Mouse (Mus musculus) embryo, embryonic 11.5 days (tissue): ENCODE results near the gene Macf1.

Source experiments
- DNase-seq: peaks from one replicate; pipeline ENCODE4 v3.0.0-alpha.2; 2012; ENCODE audit warnings: low read depth, low spot score

Macf1 gene

GRCm38 (mm10) chr4:123305789-123306188 lies 378.4 kb downstream of the Macf1 start:
- DNase-seq, result peak; percentile 30
